Mouse (Mus musculus): ENCODE data around the gene Tdpoz1.
"Not testable (repeated sequence)": the region's sequence is repeated elsewhere in the genome, so short reads cannot be mapped to it uniquely, and the experiment has no call there.

Tdpoz1 gene

DNA sequence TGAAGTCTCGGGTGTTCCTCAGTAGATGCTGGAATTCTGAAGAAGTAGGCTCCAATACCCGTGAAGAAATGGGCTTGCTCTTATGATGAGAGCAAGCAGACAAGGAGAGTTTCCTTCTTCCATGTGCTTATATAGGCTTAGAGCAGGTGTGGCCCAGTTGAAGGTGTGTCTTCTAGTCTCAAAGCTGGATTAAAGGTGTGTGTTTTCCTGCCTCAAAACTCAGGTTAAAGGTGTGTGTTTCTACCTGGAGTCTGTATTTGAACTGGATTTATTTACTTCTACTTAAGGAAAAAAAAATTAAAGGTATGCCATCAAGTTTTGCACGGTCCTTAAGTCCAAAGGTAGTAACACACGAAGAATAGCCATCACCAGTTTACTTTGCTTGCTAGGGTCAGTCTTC lies at the start of gene Tdpoz1:
Gene Tdpoz1, minus strand, starts transcription at position 101 of the 400 bp plus-strand sequence.
- not testable (repeated sequence) for DNase-seq (ENCODE audit: low read depth, low spot score)

DNA sequence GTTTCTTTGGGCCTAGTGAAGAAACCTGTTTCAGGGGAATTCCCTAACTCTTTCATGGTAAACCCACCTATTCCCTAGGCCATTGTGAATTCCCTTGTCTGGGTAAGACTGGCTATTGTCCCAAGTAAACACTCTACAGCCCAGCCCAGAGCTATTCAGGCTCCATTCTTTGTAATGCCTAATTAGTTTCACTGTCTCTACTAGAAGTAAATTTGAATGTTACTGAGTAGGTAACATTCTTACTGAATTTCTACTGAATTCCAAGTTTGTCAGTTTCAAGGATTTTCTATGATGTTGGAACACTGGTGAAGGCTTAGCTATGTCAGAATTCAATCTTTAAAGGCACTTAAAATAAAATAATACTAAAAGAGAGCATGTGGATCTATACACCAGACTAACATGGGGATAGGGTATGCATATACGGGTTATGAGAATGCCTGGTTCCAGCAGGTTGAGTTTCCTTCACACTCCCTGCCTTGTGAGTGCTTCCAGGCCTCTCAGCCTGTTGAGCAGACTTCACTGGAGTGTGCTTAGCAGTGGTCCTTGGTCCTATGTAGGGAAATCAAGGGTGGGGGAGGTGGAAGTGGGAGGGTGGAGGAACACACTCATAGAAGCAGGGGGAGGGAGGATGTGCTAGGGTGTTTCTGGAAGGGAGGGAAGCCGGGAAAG lies 33.0 kb upstream of the Tdpoz1 start:
- DNase-seq (ENCODE audit: low read depth, low spot score), result not testable (repeated sequence)

DNA sequence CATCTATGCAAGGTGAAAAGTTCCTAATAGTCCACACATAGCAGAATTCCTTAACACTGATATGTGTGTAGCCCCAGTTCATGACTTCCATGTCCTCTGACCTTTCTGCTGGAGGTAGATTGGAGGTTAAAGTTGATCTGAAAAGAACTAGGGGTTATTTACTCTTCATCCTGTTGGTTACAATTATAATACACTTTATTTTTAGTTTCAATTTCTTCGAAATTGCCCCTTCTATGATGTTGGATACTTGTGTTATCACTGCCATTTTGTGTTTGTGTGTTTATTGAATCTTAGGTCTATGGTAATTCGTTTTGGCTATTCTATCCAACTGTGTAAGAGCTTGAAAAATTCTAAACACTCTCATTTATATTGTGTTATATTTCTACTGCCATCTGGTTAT lies 16.9 kb upstream of the Tdpoz1 start, which contains the start of gene Gm37596:
Gene Gm37596, minus strand, starts transcription at position 101 of the 400 bp plus-strand sequence.
- DNase-seq (ENCODE audit: low read depth, low spot score), result not testable (repeated sequence)

DNA sequence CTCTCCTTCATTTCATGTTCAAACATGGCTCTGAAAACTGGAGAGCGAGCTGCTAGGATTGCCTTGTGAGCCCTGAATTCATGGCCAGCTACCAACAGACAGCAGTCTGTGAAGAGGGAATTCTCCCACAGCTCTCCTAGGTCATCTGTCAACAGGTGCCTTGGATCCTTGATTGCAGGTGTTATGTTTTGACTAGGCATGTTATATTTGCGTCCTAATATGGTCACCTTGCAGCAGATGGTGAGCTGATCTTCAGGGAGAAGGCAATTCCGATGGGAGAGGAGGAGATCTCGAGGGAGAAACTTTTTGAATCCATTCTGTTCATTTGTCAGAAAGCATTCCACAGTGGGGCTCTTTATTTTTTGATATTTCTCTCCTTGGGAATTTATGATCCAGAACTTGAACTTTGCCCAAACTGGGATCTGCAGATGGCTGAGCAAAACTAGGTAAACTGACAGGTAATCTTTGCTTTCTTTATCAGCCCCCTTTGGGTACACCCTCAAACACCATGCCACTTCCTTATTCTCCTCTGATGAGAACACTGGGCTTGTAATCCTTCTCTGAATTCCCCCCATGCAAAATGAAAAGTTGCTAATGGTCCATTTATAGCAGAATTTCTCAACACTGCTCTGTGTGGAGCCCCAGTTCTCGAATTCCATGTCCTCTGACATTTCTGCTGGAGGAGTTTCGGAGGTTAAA lies 5.2 kb downstream of the Tdpoz1 start:
- not testable (repeated sequence) for DNase-seq (ENCODE audit: low read depth, low spot score)

DNA sequence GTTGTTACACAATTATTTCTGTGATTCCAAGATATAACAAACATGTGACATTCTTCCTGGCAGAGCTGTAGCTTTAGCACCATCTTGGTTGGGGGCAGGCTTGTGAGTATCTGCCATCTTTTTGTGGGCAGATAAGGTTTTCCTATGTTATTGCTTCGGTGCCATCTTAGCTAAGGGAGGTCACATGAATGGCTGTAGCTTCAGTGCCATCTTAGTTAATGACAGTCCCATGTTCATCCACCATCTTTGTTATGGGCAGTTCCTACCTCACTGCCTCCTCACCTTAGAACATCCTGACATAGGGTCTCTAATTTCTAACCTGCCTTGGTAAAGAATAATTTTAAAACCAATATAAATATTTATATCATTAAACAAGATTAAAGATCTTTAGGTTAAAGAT lies 21.9 kb downstream of the Tdpoz1 start:
- no peak for DNase-seq (ENCODE audit: low read depth, low spot score)

DNA sequence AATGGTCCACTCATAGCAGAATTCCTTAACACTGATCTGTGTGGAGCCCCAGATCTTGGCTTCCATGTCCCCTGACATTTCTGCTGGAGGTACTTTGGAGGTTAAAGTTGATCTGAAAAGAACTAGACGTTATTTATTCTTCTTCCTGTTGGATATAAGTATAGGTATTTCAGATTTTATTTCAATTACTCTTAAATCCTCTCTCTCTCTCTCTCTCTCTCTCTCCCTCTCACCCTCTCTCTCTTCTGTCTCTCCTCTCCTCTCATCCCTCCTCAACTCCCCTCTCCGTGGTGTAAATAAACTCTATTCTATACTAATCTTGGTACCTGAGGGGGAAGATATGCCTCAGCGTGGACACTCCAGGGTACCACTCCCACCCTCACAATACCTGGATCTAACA lies 23.5 kb downstream of the Tdpoz1 start, which contains the start of gene Tdpoz2:
Gene Tdpoz2, minus strand, starts transcription at position 101 of the 400 bp plus-strand sequence.
- DNase-seq (ENCODE audit: low read depth, low spot score), result no peak

DNA sequence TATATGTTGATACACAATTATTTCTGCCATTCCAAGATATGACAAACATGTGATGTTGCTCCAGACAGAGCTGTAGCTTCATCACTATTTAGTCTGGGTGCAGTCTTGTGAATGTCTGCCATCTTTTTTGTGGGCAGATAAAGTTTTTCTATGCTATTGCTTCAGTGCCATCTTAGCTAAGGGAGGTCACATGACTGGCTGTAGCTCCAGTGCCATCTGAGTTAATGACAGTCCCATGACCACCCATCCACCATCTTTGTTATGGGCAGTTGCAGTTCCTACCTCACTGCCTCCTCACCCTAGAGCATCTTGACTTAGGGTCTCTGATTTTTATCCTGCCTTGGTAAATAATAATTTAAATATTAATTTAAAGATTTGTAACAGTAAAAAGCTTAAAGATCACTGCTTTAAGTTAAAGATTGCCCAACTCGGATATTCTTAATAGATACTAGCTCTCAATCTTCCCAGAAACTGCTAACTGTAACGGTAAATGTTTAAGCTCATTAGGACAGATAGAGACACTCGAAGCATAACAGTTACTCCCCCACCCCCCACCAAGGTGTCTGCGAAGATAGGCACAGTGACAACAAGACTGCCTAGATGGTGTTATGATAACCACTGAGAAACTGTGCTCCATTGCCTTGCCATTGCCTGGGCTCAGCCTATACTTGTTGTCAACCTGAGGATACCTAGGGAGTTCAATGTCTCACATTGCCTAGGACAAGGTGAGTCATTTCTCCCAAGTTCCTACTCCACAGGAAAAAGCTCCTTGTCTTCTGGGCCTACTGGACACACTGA lies 45.0 kb downstream of the Tdpoz1 start:
- not testable (repeated sequence) for DNase-seq (ENCODE audit: low read depth, low spot score)
